Mouse (Mus musculus): ENCODE data around the gene Kdm4a. TPM values are rescaled to one million over a fixed set of nuclear protein-coding genes. Genes with fewer than 3 reads are reported as not detected.

Kdm4a gene
- polyA plus RNA-seq, 1 experiment from 2014 or later = 61.5 TPM

- Histone ChIP-seq H3K27ac (ENCODE audit: low read length) (no peak overlapping the region), H3K27me3 (replicated peaks; ENCODE audit: control insufficient read depth, insufficient read depth, low read length) (no peaks in the 10 kb centered on the region), H3K9me3 (ENCODE audit: control insufficient read depth, low read length) (no peaks in the 10 kb centered on the region), H3K4me2 (ENCODE audit: low read length) (no peak overlapping the region), H3K4me1 (replicated peaks; ENCODE audit: control insufficient read depth, insufficient read depth, low read length) (no peaks in the 10 kb centered on the region; the same call in 1 of the 2 replicates), H3K36me3 (ENCODE audit: control insufficient read depth, insufficient read depth) (no peaks in the 10 kb centered on the region), H3K4me3 (replicated peaks; ENCODE audit: low read length) (no peak overlapping the region), H3K9ac (replicated peaks; ENCODE audit: low read depth, low read length) (no peak overlapping the region)
- WGBS = 63% methylated on average over 9 of the region's 9 CpGs
- no peak for ATAC-seq
Observed at GRCm38 (mm10) chr4:118089939-118090338, 89.9 kb downstream of the Kdm4a start.

DNA sequence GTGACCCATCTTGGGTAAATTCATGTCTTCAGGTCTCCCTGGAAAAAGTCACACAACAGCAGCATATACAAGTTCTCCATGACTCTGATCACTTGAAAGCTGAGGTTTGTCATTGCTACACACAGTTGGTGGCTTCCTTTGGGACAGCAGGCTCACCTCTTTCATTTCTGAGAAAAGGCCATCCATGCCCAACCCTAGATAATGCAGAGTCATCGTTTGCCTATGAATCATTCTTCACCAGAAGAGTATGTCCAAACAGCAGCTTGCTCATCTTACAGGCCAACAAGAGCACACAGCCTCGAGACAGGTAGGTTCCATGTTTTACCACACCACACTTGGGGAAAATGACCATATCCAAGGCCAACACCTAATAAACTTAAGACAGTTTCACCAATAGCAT lies 91.1 kb downstream of the Kdm4a start:
- Histone ChIP-seq H3K9me3 (ENCODE audit: control insufficient read depth, low read length) (no peaks in the 10 kb centered on the region), H3K4me3 (replicated peaks; ENCODE audit: low read length) (no peak overlapping the region), H3K9ac (replicated peaks; ENCODE audit: low read depth, low read length) (no peak overlapping the region), H3K4me2 (ENCODE audit: low read length) (no peak overlapping the region), H3K36me3 (ENCODE audit: control insufficient read depth, insufficient read depth) (no peaks in the 10 kb centered on the region), H3K4me1 (replicated peaks; ENCODE audit: control insufficient read depth, insufficient read depth, low read length) (no peaks in the 10 kb centered on the region; the same call in 1 of the 2 replicates), H3K27ac (ENCODE audit: low read length) (no peak overlapping the region), H3K27me3 (replicated peaks; ENCODE audit: control insufficient read depth, insufficient read depth, low read length) (no peaks in the 10 kb centered on the region)
- ATAC-seq = no peak
- WGBS = 85% methylated on average over 2 of the region's 2 CpGs

Small RNAs within 50 kb of the gene (microRNA-seq; reads per million reads assigned to microRNA genes)
- 2.7 reads per million, percentile 9 among the genes with 10 or more reads in this experiment for gene Mir7226

Other genes starting within 250 kb of the Kdm4a start
- 12.6 and 14.1 TPM in 2 replicates for gene St3gal3, start 45.1 kb downstream of the Kdm4a start, polyA plus RNA-seq (2015; fragmentation: Nextera tagmentation; extraction: Ambion mirVana)
- 77.0 and 81.6 TPM in 2 replicates for gene Ptprf, start 111.4 kb upstream of the Kdm4a start, polyA plus RNA-seq (2015; fragmentation: Nextera tagmentation; extraction: Ambion mirVana)
- 10.2 and 11.6 TPM in 2 replicates for gene Szt2, start 229.2 kb upstream of the Kdm4a start, polyA plus RNA-seq (2015; fragmentation: Nextera tagmentation; extraction: Ambion mirVana)
- gene Med8, start 229.3 kb upstream of the Kdm4a start, polyA plus RNA-seq (2015; fragmentation: Nextera tagmentation; extraction: Ambion mirVana) = 113 and 116 TPM in 2 replicates
- gene Elovl1, start 248.1 kb upstream of the Kdm4a start, polyA plus RNA-seq (2015; fragmentation: Nextera tagmentation; extraction: Ambion mirVana) = 25.9 TPM in 2 replicates